Mouse (Mus musculus) natural killer cell, adult 2 months (primary cell): ENCODE data around the gene Rab1b.

Experiments used
- DNase-seq, 2 experiments: peaks; one replicate each; pipeline ENCODE4 v3.0.0; 2022; ENCODE audit warnings: low spot score in 2 of 2

Rab1b gene

DNA sequence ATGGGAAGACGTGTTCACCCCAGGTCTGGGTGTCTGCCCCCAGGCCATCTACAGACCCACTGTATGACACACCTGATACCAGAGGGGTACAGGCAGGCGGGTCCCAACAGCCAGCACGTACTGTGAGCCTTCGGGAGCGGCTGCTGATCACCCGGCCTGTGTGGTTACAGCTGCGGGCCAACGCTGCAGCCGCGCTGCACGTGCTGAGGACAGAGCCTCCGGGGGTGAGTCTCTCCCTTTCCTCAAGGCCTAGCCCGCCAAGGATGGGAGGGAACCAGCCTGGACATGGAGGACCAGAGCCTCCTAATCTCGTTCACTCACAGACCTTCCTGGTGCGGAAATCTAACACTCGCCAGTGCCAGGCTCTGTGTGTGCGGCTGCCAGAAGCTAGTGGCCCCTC, 55.8 kb downstream of the Rab1b start:
- no peak for DNase-seq

- peak; percentile 57 to 61 for DNase-seq
These were observed 56.6 kb downstream of the Rab1b start, which contains the start of gene Rin1 for GRCm38 (mm10) chr19:5050047-5050905. Gene Rin1, plus strand, starts transcription at chr19:5050481.

DNA sequence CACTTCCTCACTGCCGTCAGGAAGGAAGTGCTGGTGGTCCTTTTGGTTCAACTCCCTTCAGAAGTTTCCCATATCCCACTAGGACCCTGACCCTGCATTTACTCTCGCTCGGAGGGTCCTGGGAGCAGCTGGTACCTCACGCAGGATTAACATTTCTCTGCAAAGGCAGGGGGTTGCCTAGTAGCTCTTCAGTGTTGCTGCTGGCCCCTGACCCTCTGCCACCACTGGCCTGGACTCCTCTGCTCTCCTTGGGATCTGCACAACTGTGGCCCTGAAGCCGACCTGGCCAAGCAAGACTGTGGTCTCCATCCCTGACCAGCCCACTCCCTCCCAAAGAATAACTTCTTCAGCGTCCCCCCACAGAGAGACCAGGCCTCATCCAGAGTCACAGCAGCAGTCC, 57.5 kb downstream of the Rab1b start:
- no peak for DNase-seq
